Mouse (Mus musculus) kidney, adult 2 months (tissue): ENCODE results near the gene Ttc6.

Experiments
- CTCF ChIP-seq: fragments of 200-500 bp; conservative IDR thresholded peaks from 2 replicates; pipeline ENCODE4 v1.5.1; 2011; ENCODE audit warnings: low read depth, mild to moderate bottlenecking, control low read depth, low read length, moderate library complexity, mixed read lengths; ENCODE audit not compliant: insufficient read depth, insufficient read length
- POLR2A ChIP-seq: fragments of 200-500 bp; IDR thresholded peaks from one replicate; pipeline ENCODE4 v1.6.1; 2011; ENCODE audit warnings: low read depth, low read length, control low read depth

- no peak for TF ChIP-seq CTCF
- no peak for TF ChIP-seq POLR2A
Observed at GRCm38 (mm10) chr12:57543627-57543991, 20.3 kb upstream of the Ttc6 start.
